Mouse (Mus musculus): ENCODE data around the gene Gm5134.

- TF ChIP-seq POLR2A (IDR thresholded peaks at IDR 0.05; ENCODE audit: low read depth, low read length) (no peak), CTCF (conservative IDR thresholded peaks at IDR 0.05; ENCODE audit: insufficient read depth, insufficient read length, low read depth, low read length) (no peak)
Measured at GRCm38 (mm10) chr10:76036962-76037361, 82.6 kb downstream of the Gm5134 start.

All from kidney, adult 2 months (tissue).